Mouse (Mus musculus) liver, postnatal 0 days (tissue): Measurements from ENCODE around the gene 2200002J24Rik. TPM values are rescaled to one million over a fixed set of nuclear protein-coding genes. Genes with fewer than 3 reads are reported as not detected.

ENCODE experiments used
- ATAC-seq: fragments of 200-750 bp; cut with Nextera tagmentation; 2 replicates; pipeline ENCODE4 v1.8.0; 2017; ENCODE audit warnings: mild to moderate bottlenecking, moderate library complexity
- DNase-seq: peaks from one replicate; pipeline ENCODE4 v3.0.0-alpha.2; 2016
- H3K27ac ChIP-seq: fragments of 300-500 bp; sonication (generic); 2 replicates; pipeline ENCODE4 v1.5.1; 2014; ENCODE audit warnings: antibody characterized with exemption, moderate library complexity, mild to moderate bottlenecking, low read depth
- H3K27me3 ChIP-seq: fragments of 300-500 bp; sonication (generic); 2 replicates; pipeline ENCODE4 v1.6.1; 2014; ENCODE audit warnings: low read length, control low read depth, mixed read lengths; ENCODE audit not compliant: insufficient read depth
- H3K36me3 ChIP-seq: fragments of 300-500 bp; sonication (generic); replicated peaks from 2 replicates; pipeline ENCODE4 v1.6.1; 2014; ENCODE audit warnings: mild to moderate bottlenecking, control low read depth, low read length, moderate library complexity, mixed read lengths; ENCODE audit not compliant: insufficient read depth
- H3K4me1 ChIP-seq: fragments of 300-500 bp; sonication (generic); 2 replicates; pipeline ENCODE4 v1.6.1; 2014; ENCODE audit warnings: antibody characterized with exemption, mild to moderate bottlenecking, control low read depth; ENCODE audit not compliant: insufficient read depth
- H3K4me2 ChIP-seq: fragments of 300-500 bp; sonication (generic); 2 replicates; pipeline ENCODE4 v1.6.1; 2014; ENCODE audit warnings: low read depth, mild to moderate bottlenecking, low read length, moderate library complexity, mixed read lengths
- H3K4me3 ChIP-seq: fragments of 300-500 bp; sonication (generic); 2 replicates; pipeline ENCODE4 v1.5.1; 2014; ENCODE audit warnings: low read depth, low read length
- H3K9ac ChIP-seq: fragments of 300-500 bp; sonication (generic); replicated peaks from 2 replicates; pipeline ENCODE4 v1.6.1; 2014; ENCODE audit warnings: mild to moderate bottlenecking, moderate library complexity
- H3K9me3 ChIP-seq: fragments of 300-500 bp; sonication (generic); 2 replicates; pipeline ENCODE4 v1.6.1; 2016; ENCODE audit warnings: mild to moderate bottlenecking, control low read depth, low read length, mixed read lengths
- CTCF ChIP-seq: sonication (generic); IDR thresholded peaks from 2 replicates; pipeline ENCODE4 v1.5.1; 2016; ENCODE audit warnings: antibody characterized with exemption, low read depth
- EP300 ChIP-seq: IDR thresholded peaks from 2 replicates; pipeline ENCODE4 v1.6.1; 2016; ENCODE audit warnings: antibody characterized with exemption, low read depth, mild to moderate bottlenecking
- WGBS: fragments of 180-500 bp; shearing (Covaris S2); extraction: QIAGEN DNeasy Blood & Tissue Kit; methylation state at CpG from one replicate; pipeline ENCODE4 v1.1.7; 2014; ENCODE audit not compliant: insufficient replicate concordance; 5-methylcytosine and 5-hydroxymethylcytosine counted together
- polyA plus RNA-seq: library from polyadenylated mRNA; unstranded; fragments of >200 nt; fragmentation: Nextera tagmentation; extraction: Ambion mirVana; gene quantifications from 2 replicates; pipeline ENCODE4 v1.2.1, GENCODE M21; 2015

Gene 2200002J24Rik
- 0.53 and 1.4 TPM in 2 replicates for polyA plus RNA-seq

GRCm38 (mm10) chr7:30698589-30698988, at the start of gene 2200002J24Rik:
Gene 2200002J24Rik, plus strand, starts transcription at chr7:30698926.
- Histone ChIP-seq H3K9me3 (no peaks in the 10 kb centered on the region), H3K36me3 (no peaks in the 10 kb centered on the region), H3K9ac (no peak within 1 kb of the TSS), H3K4me2 (no peak within 1 kb of the TSS), H3K27ac (peak within 1 kb of the TSS; percentile 37), H3K27me3 (no peaks in the 10 kb centered on the region), H3K4me1 (peaks cover 11% of the 10 kb centered on the region), H3K4me3 (no peak within 1 kb of the TSS)
- ATAC-seq: peak; percentile 54; the same call in 1 of the 2 replicates
- peak; percentile 59 for DNase-seq
- TF ChIP-seq EP300 (no peak), CTCF (no peak)
- 49% methylated on average over 9 of the region's 9 CpGs for WGBS

GRCm38 (mm10) chr7:30649591-30650540, 48.9 kb upstream of the 2200002J24Rik start, which contains the start of gene Rbm42:
Gene Rbm42, minus strand, starts transcription at chr7:30650317.
- Histone ChIP-seq H3K9ac (peak within 1 kb of the TSS; percentile 88), H3K36me3 (peaks cover 44% of the 10 kb centered on the region), H3K4me3 (peak within 1 kb of the TSS; percentile 79), H3K27me3 (no peaks in the 10 kb centered on the region), H3K9me3 (no peaks in the 10 kb centered on the region), H3K4me1 (peaks cover 12% of the 10 kb centered on the region), H3K27ac (peak within 1 kb of the TSS; percentile 82), H3K4me2 (peak within 1 kb of the TSS; percentile 93)
- peak; percentile 100 for ATAC-seq
- peak; percentile 98 for DNase-seq
- TF ChIP-seq CTCF (no peak), EP300 (no peak)
- 2% methylated on average over 59 of the region's 59 CpGs for WGBS

GRCm38 (mm10) chr7:30664529-30665200, 34.1 kb upstream of the 2200002J24Rik start, which contains the start of gene Haus5:
Gene Haus5, minus strand, starts transcription at chr7:30664994.
- DNase-seq (peak; percentile 96), ATAC-seq (peak; percentile 98)
- Histone ChIP-seq H3K9ac (peak within 1 kb of the TSS; percentile 87), H3K27ac (peak within 1 kb of the TSS; percentile 36), H3K27me3 (no peaks in the 10 kb centered on the region), H3K36me3 (peaks cover 26% of the 10 kb centered on the region; the same call in 1 of the 2 replicates), H3K4me1 (peaks cover 9% of the 10 kb centered on the region), H3K4me2 (peak within 1 kb of the TSS; percentile 96), H3K4me3 (peak within 1 kb of the TSS; percentile 73), H3K9me3 (no peaks in the 10 kb centered on the region)
- TF ChIP-seq EP300 (no peak; the same call in 1 of the 2 replicates), CTCF (no peak)
- WGBS: 1% methylated on average over 34 of the region's 34 CpGs

- no peak for TF ChIP-seq CTCF
- TF ChIP-seq EP300: no peak
- Histone ChIP-seq H3K36me3 (peaks cover 21% of the 10 kb centered on the region; the same call in 1 of the 2 replicates), H3K4me3 (peak overlapping the region; percentile 73), H3K27ac (0 out of 2 replicates have a peak overlapping the region, but pooled peaks have one; percentile 8), H3K9ac (peak overlapping the region; percentile 87), H3K9me3 (no peaks in the 10 kb centered on the region), H3K27me3 (no peaks in the 10 kb centered on the region), H3K4me1 (peaks cover 9% of the 10 kb centered on the region), H3K4me2 (peak overlapping the region; percentile 96)
- 7% methylated on average over 11 of the region's 11 CpGs for WGBS
- DNase-seq: no peak
- ATAC-seq: 0 out of 2 replicates have a peak, but pooled peaks have one; percentile 16
Observed at GRCm38 (mm10) chr7:30665321-30665720, 33.4 kb upstream of the 2200002J24Rik start.

- Histone ChIP-seq H3K9ac (no peak overlapping the region), H3K4me2 (no peak overlapping the region), H3K4me1 (peaks cover 8% of the 10 kb centered on the region), H3K36me3 (no peaks in the 10 kb centered on the region), H3K4me3 (no peak overlapping the region), H3K27me3 (no peaks in the 10 kb centered on the region), H3K9me3 (no peaks in the 10 kb centered on the region), H3K27ac (no peak overlapping the region)
- ATAC-seq (peak; percentile 53), DNase-seq (no peak)
- 17% methylated on average over 3 of the region's 3 CpGs for WGBS
- TF ChIP-seq CTCF (peak; percentile 78), EP300 (no peak)
Observed at GRCm38 (mm10) chr7:30669229-30669628, 29.5 kb upstream of the 2200002J24Rik start.
